ENCODE assay signal across 17 mouse cellular contexts in genomic region chr5:99487009-99487858, GRCm38 (mm10).
DNase-seq lines count a peak whose midpoint lies in the region; ATAC-seq lines count a peak whose summit lies in the region.
"Had no signal": no experiment of that assay in that cellular context is flagged by ENCODE, and none has a peak within 500 bp of the region (broad histone marks: within the 10 kb centered on the region; RNA-seq: fewer than 3 reads in every experiment).

No protein-coding gene starts in this region.

- no peak overlapping the region for H3K4me3 ChIP-seq in kidney, embryonic 14.5 days (ENCODE audit: low read length)
- H3K4me3 ChIP-seq in lung, embryonic 15.5 days, result no peak overlapping the region
- no peak overlapping the region for H3K4me3 ChIP-seq in forebrain, embryonic 15.5 days
- H3K4me3 ChIP-seq in neural tube, embryonic 15.5 days (replicated peaks), result no peak overlapping the region
- H3K4me3 ChIP-seq: intestine, embryonic 15.5 days; midbrain, embryonic 12.5 days; neural tube, embryonic 12.5 days had no signal

- H3K4me2 ChIP-seq in kidney, embryonic 14.5 days (replicated peaks; ENCODE audit: low read depth, low read length), result no peak overlapping the region
- no peak overlapping the region for H3K4me2 ChIP-seq in lung, embryonic 15.5 days
- no peak overlapping the region for H3K4me2 ChIP-seq in forebrain, embryonic 15.5 days (replicated peaks)
- no peak overlapping the region for H3K4me2 ChIP-seq in neural tube, embryonic 15.5 days
- H3K4me2 ChIP-seq: intestine, embryonic 15.5 days; midbrain, embryonic 12.5 days; neural tube, embryonic 12.5 days had no signal

- H3K27ac ChIP-seq in kidney, embryonic 14.5 days (ENCODE audit: low read depth, low read length), result no peak overlapping the region
- no peak overlapping the region for H3K27ac ChIP-seq in lung, embryonic 15.5 days
- H3K27ac ChIP-seq in forebrain, embryonic 15.5 days (replicated peaks), result peak overlapping the region; percentile 75
- H3K27ac ChIP-seq in neural tube, embryonic 15.5 days (replicated peaks), result 0 out of 2 replicates have a peak overlapping the region, but pooled peaks have one; percentile 41
- H3K27ac ChIP-seq: intestine, embryonic 15.5 days; liver, embryonic 14.5 days; midbrain, embryonic 12.5 days; neural tube, embryonic 12.5 days had no signal

- H3K36me3 ChIP-seq in kidney, embryonic 14.5 days (ENCODE audit: control insufficient read depth, insufficient read depth, low read length), result no peaks in the 10 kb centered on the region
- H3K36me3 ChIP-seq in lung, embryonic 15.5 days, result no peaks in the 10 kb centered on the region
- no peaks in the 10 kb centered on the region for H3K36me3 ChIP-seq in forebrain, embryonic 15.5 days
- H3K36me3 ChIP-seq in neural tube, embryonic 15.5 days, result no peaks in the 10 kb centered on the region
- H3K36me3 ChIP-seq: intestine, embryonic 15.5 days; midbrain, embryonic 12.5 days; neural tube, embryonic 12.5 days had no signal

- WGBS in kidney, embryonic 14.5 days, result 42% methylated on average over 5 of the region's 5 CpGs
- WGBS in lung, embryonic 15.5 days, result 45% methylated on average over 5 of the region's 5 CpGs
- 17% methylated on average over 5 of the region's 5 CpGs for WGBS in forebrain, embryonic 15.5 days
- 35% methylated on average over 5 of the region's 5 CpGs for WGBS in neural tube, embryonic 15.5 days

- H3K9me3 ChIP-seq in kidney, embryonic 14.5 days (ENCODE audit: control insufficient read depth, low read length), result no peaks in the 10 kb centered on the region
- H3K9me3 ChIP-seq in lung, embryonic 15.5 days, result no peaks in the 10 kb centered on the region
- no peaks in the 10 kb centered on the region for H3K9me3 ChIP-seq in forebrain, embryonic 15.5 days
- no peaks in the 10 kb centered on the region for H3K9me3 ChIP-seq in neural tube, embryonic 15.5 days (replicated peaks)
- H3K9me3 ChIP-seq: intestine, embryonic 15.5 days; midbrain, embryonic 12.5 days; neural tube, embryonic 12.5 days had no signal

- H3K9ac ChIP-seq in kidney, embryonic 14.5 days (ENCODE audit: low read depth, low read length), result no peak overlapping the region
- no peak overlapping the region for H3K9ac ChIP-seq in lung, embryonic 15.5 days
- no peak overlapping the region for H3K9ac ChIP-seq in forebrain, embryonic 15.5 days (replicated peaks)
- no peak overlapping the region for H3K9ac ChIP-seq in neural tube, embryonic 15.5 days (replicated peaks)
- H3K9ac ChIP-seq: intestine, embryonic 15.5 days; liver, embryonic 14.5 days; midbrain, embryonic 12.5 days; neural tube, embryonic 12.5 days had no signal

- H3K4me1 ChIP-seq in kidney, embryonic 14.5 days (ENCODE audit: control insufficient read depth, insufficient read depth, low read length), result no peaks in the 10 kb centered on the region
- H3K4me1 ChIP-seq in lung, embryonic 15.5 days, result peaks cover 4% of the 10 kb centered on the region; the same call in 1 of the 2 replicates
- H3K4me1 ChIP-seq in forebrain, embryonic 15.5 days, result peaks cover 26% of the 10 kb centered on the region
- H3K4me1 ChIP-seq in neural tube, embryonic 15.5 days, result peaks cover 5% of the 10 kb centered on the region; the same call in 1 of the 2 replicates
- H3K4me1 ChIP-seq: intestine, embryonic 15.5 days had no signal

- DNase-seq in kidney, adult 18-20 months, result no peak
- DNase-seq in lung, postnatal 25 days (ENCODE audit: low spot score), result no peak
- DNase-seq in thymus, postnatal 4 days, result no peak
- no peak for DNase-seq in testis, postnatal 14 days (ENCODE audit: low spot score)
- DNase-seq: adrenal gland, postnatal 10 days; gastrocnemius, postnatal 10 days; right cerebral cortex, postnatal 4 days had no signal

- ATAC-seq in kidney, embryonic 14.5 days (ENCODE audit: low FRiP score, low TSS enrichment), result peak; percentile 85
- ATAC-seq in lung, embryonic 15.5 days (ENCODE audit: borderline replicate concordance, extremely low read depth, low FRiP score, low TSS enrichment), result peak; percentile 57; the same call in 1 of the 2 replicates
- peak; percentile 77 for ATAC-seq in forebrain, embryonic 15.5 days (replicated peaks)
- peak; percentile 67; the same call in 1 of the 2 replicates for ATAC-seq in neural tube, embryonic 15.5 days (ENCODE audit: low FRiP score)
- ATAC-seq: CD4-positive, CD25-positive, alpha-beta regulatory T cell, adult 4 months; intestine, embryonic 15.5 days; Patski had no signal

- H3K27me3 ChIP-seq in kidney, embryonic 14.5 days (ENCODE audit: control insufficient read depth, insufficient read depth, low read length), result no peaks in the 10 kb centered on the region
- H3K27me3 ChIP-seq in lung, embryonic 15.5 days, result no peaks in the 10 kb centered on the region
- no peaks in the 10 kb centered on the region for H3K27me3 ChIP-seq in forebrain, embryonic 15.5 days
- no peaks in the 10 kb centered on the region for H3K27me3 ChIP-seq in neural tube, embryonic 15.5 days (replicated peaks)
- H3K27me3 ChIP-seq: intestine, embryonic 15.5 days; neural tube, embryonic 12.5 days; Patski had no signal

Comparison
In these comparisons a context has a peak if more than half of its experiments do, and no peak if none do; other contexts are left out.
1. H3K27ac ChIP-seq: peak in forebrain, embryonic 15.5 days (single experiment) and neural tube, embryonic 15.5 days (single experiment); none in kidney, embryonic 14.5 days (single experiment) and lung, embryonic 15.5 days (single experiment).
2. Peak in every context shown above with its lines, with median percentiles within 50 percentile points of each other: ATAC-seq.